Mouse (Mus musculus): ENCODE results near the gene Fbxl15. TPM values are rescaled to one million over a fixed set of nuclear protein-coding genes. Genes with fewer than 3 reads are reported as not detected.

Gene Fbxl15
- total and polyA plus RNA-seq, 2 experiments from 2014 or later: 54.2 to 71.4 TPM

DNA sequence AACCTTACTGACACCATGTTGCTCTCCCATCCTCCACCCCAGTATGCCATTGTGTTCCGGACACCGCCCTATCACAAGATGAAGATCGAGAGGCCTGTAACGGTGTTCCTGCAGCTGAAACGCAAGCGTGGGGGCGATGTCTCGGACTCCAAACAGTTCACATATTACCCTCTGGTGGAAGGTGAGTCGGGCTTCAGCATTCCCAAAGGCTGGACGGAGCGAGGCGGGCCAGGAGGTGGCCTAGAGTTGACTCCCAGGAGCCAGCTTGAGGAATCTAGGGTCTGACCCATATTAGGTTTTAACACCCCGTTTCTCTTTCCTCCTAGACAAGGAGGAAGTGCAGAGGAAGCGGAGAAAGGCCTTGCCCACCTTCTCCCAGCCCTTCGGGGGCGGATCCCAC lies 19.7 kb upstream of the Fbxl15 start:
- WGBS: 64% methylated on average over 16 of the region's 16 CpGs
- Histone ChIP-seq H3K27me3 (ENCODE audit: insufficient read depth, low read length) (0 out of 2 replicates have a peak, but pooled peaks cover 4% of the 10 kb centered on the region), H3K9me3 (ENCODE audit: low read length) (no peaks in the 10 kb centered on the region), H3K4me2 (ENCODE audit: low read depth, low read length) (peak overlapping the region; percentile 86), H3K36me3 (ENCODE audit: insufficient read depth, low read length) (peaks cover 23% of the 10 kb centered on the region; the same call in 1 of the 2 replicates), H3K4me3 (ENCODE audit: low read length) (peak overlapping the region; percentile 45; the same call in 1 of the 2 replicates), H3K9ac (replicated peaks; ENCODE audit: low read length) (no peak overlapping the region), H3K4me1 (ENCODE audit: insufficient read depth, low read length) (peaks cover 6% of the 10 kb centered on the region; the same call in 1 of the 2 replicates), H3K27ac (no peak overlapping the region)
- DNase-seq (ENCODE audit: low spot score): no peak
- ATAC-seq: no peak
- TF ChIP-seq CTCF (IDR thresholded peaks at IDR 0.05; ENCODE audit: low read depth): no peak

DNA sequence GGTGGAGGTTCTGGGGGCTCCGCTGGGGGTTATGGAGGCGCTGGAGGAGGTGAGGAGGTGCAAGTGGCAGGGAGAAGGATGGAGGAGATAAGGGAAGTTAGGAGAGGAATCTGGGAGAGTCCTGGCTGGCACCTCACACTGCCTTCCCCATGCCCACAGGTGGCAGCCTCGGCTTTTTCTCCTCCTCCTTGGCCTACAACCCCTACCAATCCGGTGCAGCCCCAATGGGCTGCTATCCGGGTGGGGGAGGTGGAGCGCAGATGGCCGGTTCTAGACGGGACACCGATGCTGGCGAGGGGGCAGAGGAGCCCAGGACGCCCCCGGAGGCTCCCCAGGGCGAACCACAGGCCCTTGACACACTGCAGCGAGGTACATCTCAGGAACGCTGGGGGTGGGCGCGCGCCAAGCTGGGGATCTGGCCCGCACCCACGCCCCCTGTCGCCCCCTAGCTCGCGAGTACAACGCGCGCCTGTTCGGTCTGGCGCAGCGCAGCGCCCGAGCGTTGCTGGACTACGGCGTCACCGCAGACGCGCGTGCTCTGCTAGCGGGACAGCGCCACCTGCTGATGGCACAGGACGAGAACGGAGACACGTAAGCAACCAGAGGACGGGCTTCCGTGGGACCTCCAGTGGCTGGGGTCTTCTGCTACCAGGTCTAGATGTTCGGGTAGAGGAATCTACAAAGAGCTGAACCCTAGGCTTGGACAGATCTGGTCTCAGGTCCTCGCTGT lies 19.1 kb upstream of the Fbxl15 start:
- H3K36me3 ChIP-seq (ENCODE audit: insufficient read depth, low read length): peaks cover 23% of the 10 kb centered on the region; the same call in 1 of the 2 replicates
- H3K4me1 ChIP-seq (ENCODE audit: insufficient read depth, low read length): peaks cover 6% of the 10 kb centered on the region; the same call in 1 of the 2 replicates
- DNase-seq (ENCODE audit: low spot score): peak; percentile 95
- peak overlapping the region; percentile 45 for H3K4me3 ChIP-seq (ENCODE audit: low read length)
- peak; percentile 66 for ATAC-seq
- H3K27ac ChIP-seq: no peak overlapping the region
- H3K4me2 ChIP-seq (ENCODE audit: low read depth, low read length): peak overlapping the region; percentile 86
- H3K9me3 ChIP-seq (ENCODE audit: low read length): no peaks in the 10 kb centered on the region
- H3K9ac ChIP-seq (replicated peaks; ENCODE audit: low read length): peak overlapping the region; percentile 52
- H3K27me3 ChIP-seq (ENCODE audit: insufficient read depth, low read length): 0 out of 2 replicates have a peak, but pooled peaks cover 4% of the 10 kb centered on the region
- whole genome bisulfite sequencing: 1% methylated on average over 46 of the region's 47 CpGs
- TF ChIP-seq CTCF (IDR thresholded peaks at IDR 0.05; ENCODE audit: low read depth): peak; percentile 92

DNA sequence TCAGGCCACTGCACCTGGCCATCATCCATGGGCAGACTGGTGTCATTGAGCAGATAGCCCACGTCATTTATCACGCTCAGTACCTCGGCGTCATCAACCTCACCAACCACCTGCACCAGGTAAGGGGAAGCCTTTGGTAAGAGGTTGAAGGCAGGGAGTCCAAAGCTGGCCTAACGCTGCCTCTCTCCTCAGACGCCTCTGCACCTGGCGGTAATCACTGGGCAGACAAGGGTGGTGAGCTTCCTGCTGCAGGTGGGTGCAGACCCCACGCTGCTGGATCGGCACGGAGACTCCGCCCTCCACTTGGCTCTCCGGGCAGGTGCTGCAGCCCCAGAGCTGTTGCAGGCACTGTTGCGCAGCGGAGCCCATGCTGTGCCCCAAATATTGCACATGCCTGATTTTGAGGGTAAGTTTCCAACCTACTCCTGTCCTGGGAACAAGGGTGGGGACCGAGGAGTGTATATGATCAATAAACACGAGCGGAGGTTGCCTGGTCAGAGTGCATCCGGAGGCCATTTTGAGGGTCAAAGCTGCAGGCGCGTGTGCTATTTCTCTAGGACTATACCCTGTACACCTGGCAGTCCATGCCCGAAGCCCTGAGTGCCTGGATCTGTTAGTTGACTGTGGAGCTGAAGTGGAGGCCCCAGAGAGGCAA lies 18.2 kb upstream of the Fbxl15 start:
- no peak for ATAC-seq
- DNase-seq (ENCODE audit: low spot score): no peak
- Histone ChIP-seq H3K27me3 (ENCODE audit: insufficient read depth, low read length) (0 out of 2 replicates have a peak, but pooled peaks cover 4% of the 10 kb centered on the region), H3K4me2 (ENCODE audit: low read depth, low read length) (no peak overlapping the region), H3K4me1 (ENCODE audit: insufficient read depth, low read length) (peaks cover 4% of the 10 kb centered on the region; the same call in 1 of the 2 replicates), H3K27ac (no peak overlapping the region), H3K4me3 (ENCODE audit: low read length) (no peak overlapping the region), H3K36me3 (ENCODE audit: insufficient read depth, low read length) (peaks cover 23% of the 10 kb centered on the region; the same call in 1 of the 2 replicates), H3K9ac (replicated peaks; ENCODE audit: low read length) (no peak overlapping the region), H3K9me3 (ENCODE audit: low read length) (no peaks in the 10 kb centered on the region)
- WGBS: 82% methylated on average over 21 of the region's 21 CpGs
- no peak for TF ChIP-seq CTCF (IDR thresholded peaks at IDR 0.05; ENCODE audit: low read depth)

DNA sequence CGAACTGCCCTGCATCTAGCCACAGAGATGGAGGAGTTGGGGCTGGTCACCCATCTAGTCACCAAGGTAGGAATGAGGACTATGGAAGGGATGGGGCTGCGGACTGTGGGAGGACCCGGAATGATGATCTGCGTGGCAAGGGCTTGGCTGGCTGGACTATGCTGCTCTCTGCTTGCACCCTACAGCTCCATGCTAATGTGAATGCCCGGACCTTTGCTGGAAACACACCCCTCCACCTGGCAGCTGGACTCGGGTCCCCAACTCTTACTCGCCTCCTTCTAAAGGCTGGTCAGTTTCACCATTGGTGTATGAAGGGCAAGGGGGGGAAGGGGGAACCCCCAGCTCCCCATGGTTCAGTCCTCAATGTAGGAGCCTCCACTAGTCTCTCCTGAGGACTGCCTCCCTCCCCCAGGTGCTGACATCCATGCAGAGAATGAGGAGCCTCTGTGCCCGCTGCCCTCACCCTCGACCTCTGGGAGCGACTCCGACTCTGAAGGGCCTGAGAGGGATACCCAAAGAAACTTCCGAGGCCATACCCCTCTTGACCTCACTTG lies 17.6 kb upstream of the Fbxl15 start:
- WGBS: 87% methylated on average over 12 of the region's 12 CpGs
- H3K27ac ChIP-seq: no peak overlapping the region
- H3K4me1 ChIP-seq (ENCODE audit: insufficient read depth, low read length): no peaks in the 10 kb centered on the region
- no peak overlapping the region for H3K4me2 ChIP-seq (ENCODE audit: low read depth, low read length)
- no peak for DNase-seq (ENCODE audit: low spot score)
- H3K27me3 ChIP-seq (ENCODE audit: insufficient read depth, low read length): 0 out of 2 replicates have a peak, but pooled peaks cover under 1% of the 10 kb centered on the region
- no peak overlapping the region for H3K9ac ChIP-seq (replicated peaks; ENCODE audit: low read length)
- ATAC-seq: no peak
- no peaks in the 10 kb centered on the region for H3K9me3 ChIP-seq (ENCODE audit: low read length)
- peaks cover 23% of the 10 kb centered on the region; the same call in 1 of the 2 replicates for H3K36me3 ChIP-seq (ENCODE audit: insufficient read depth, low read length)
- no peak for TF ChIP-seq CTCF (IDR thresholded peaks at IDR 0.05; ENCODE audit: low read depth)
- H3K4me3 ChIP-seq (ENCODE audit: low read length): no peak overlapping the region

DNA sequence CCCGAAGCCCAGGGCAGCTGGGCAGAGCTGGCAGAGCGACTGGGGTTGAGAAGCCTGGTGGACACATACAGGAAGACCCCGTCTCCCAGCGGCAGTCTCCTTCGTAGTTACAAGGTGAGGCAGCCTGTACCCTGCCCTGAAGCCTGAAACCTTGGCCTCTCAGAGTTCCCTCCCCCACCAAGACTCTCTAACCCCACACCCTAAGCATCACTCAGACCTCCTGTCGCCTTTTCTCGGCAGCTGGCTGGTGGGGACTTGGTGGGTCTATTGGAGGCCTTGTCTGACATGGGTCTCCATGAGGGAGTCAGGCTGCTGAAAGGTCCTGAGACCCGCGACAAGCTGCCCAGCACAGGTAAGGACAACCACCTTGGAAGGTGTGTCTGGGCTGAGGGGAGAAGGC lies 16.6 kb upstream of the Fbxl15 start:
- ATAC-seq (no peak), DNase-seq (ENCODE audit: low spot score) (no peak)
- WGBS: 90% methylated on average over 9 of the region's 9 CpGs
- H3K36me3 ChIP-seq (ENCODE audit: insufficient read depth, low read length): peaks cover 23% of the 10 kb centered on the region; the same call in 1 of the 2 replicates
- 0 out of 2 replicates have a peak, but pooled peaks cover 2% of the 10 kb centered on the region for H3K27me3 ChIP-seq (ENCODE audit: insufficient read depth, low read length)
- H3K9me3 ChIP-seq (ENCODE audit: low read length): no peaks in the 10 kb centered on the region
- H3K9ac ChIP-seq (replicated peaks; ENCODE audit: low read length): no peak overlapping the region
- H3K4me3 ChIP-seq (ENCODE audit: low read length): no peak overlapping the region
- no peak for TF ChIP-seq CTCF (IDR thresholded peaks at IDR 0.05; ENCODE audit: low read depth)
- no peak overlapping the region for H3K4me2 ChIP-seq (ENCODE audit: low read depth, low read length)
- H3K4me1 ChIP-seq (ENCODE audit: insufficient read depth, low read length): no peaks in the 10 kb centered on the region
- no peak overlapping the region for H3K27ac ChIP-seq

DNA sequence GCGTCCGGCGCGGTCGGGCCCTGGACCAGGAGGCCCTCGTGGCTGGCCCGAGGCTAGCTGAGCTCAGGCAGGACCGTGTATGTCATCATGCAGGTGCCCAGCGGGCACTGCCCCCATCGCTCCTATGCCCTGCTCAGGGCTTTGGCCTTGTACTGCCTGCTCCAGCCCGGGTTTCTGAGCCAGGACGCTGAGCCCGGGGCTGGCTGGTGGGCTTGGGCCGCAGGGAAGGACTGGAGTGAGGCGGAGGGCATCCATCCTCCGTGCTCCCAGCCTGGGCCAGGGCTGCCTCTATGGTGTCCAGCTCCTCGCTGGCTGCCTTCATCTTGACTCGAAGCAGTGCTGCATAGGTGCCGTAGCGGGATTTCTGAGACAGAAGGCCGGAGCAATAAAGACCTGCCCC lies 15.4 kb upstream of the Fbxl15 start:
- ATAC-seq (no peak), DNase-seq (ENCODE audit: low spot score) (no peak)
- Histone ChIP-seq H3K9me3 (ENCODE audit: low read length) (no peaks in the 10 kb centered on the region), H3K27ac (no peak overlapping the region), H3K4me2 (ENCODE audit: low read depth, low read length) (no peak overlapping the region), H3K27me3 (ENCODE audit: insufficient read depth, low read length) (0 out of 2 replicates have a peak, but pooled peaks cover 6% of the 10 kb centered on the region), H3K9ac (replicated peaks; ENCODE audit: low read length) (no peak overlapping the region), H3K4me3 (ENCODE audit: low read length) (no peak overlapping the region), H3K4me1 (ENCODE audit: insufficient read depth, low read length) (no peaks in the 10 kb centered on the region), H3K36me3 (ENCODE audit: insufficient read depth, low read length) (peaks cover 23% of the 10 kb centered on the region; the same call in 1 of the 2 replicates)
- TF ChIP-seq CTCF (IDR thresholded peaks at IDR 0.05; ENCODE audit: low read depth): no peak
- WGBS: 90% methylated on average over 21 of the region's 21 CpGs

Measured in hindbrain, postnatal 0 days (tissue).